Mouse (Mus musculus) lung, adult 2 months (tissue): ENCODE data around the gene Luzp1.
A peak's percentile ranks its signal among the peaks of the same experiment; 100 is the strongest.

ENCODE experiments used
- CTCF ChIP-seq: fragments of 200-500 bp; IDR thresholded peaks from 2 replicates; pipeline ENCODE4 v1.5.1; 2011; ENCODE audit warnings: mild to moderate bottlenecking, low read length, control low read depth; ENCODE audit not compliant: insufficient read depth
- POLR2A ChIP-seq: fragments of 200-500 bp; IDR thresholded peaks from 2 replicates; pipeline ENCODE4 v1.6.1; 2011; ENCODE audit warnings: low read depth, mild to moderate bottlenecking, control low read depth, low read length, borderline replicate concordance; ENCODE audit errors: extremely low read depth

DNA sequence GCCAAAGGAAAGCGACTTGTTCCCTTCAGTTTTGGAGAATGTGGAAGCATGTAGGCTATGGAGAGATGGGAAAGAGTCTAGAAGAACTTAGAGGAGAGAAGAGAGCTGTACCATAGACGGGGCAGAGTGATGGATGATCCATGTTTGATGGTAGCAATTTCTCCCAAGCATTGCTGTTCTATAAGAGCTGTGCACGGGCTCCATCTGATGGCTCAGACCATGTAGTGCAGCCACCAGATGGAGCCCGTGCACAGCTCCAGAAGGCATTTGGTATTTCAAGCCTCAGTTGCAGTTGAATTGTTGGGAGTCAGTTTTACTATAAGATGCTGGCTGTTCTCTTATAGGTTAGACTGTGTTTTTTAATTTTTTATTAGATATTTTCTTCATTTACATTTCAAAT lies 56.9 kb downstream of the Luzp1 start:
- TF ChIP-seq CTCF: peak; percentile 66
- TF ChIP-seq POLR2A: no peak
